Mouse (Mus musculus) urinary bladder, postnatal 25 days (tissue): Measurements from ENCODE around the gene Zfp974.
"Not testable (repeated sequence)": the region's sequence is repeated elsewhere in the genome, so short reads cannot be mapped to it uniquely, and the experiment has no call there.

Experiments
- DNase-seq: peaks from one replicate; pipeline ENCODE4 v3.0.0; 2022; ENCODE audit warnings: low spot score

Gene Zfp974

DNA sequence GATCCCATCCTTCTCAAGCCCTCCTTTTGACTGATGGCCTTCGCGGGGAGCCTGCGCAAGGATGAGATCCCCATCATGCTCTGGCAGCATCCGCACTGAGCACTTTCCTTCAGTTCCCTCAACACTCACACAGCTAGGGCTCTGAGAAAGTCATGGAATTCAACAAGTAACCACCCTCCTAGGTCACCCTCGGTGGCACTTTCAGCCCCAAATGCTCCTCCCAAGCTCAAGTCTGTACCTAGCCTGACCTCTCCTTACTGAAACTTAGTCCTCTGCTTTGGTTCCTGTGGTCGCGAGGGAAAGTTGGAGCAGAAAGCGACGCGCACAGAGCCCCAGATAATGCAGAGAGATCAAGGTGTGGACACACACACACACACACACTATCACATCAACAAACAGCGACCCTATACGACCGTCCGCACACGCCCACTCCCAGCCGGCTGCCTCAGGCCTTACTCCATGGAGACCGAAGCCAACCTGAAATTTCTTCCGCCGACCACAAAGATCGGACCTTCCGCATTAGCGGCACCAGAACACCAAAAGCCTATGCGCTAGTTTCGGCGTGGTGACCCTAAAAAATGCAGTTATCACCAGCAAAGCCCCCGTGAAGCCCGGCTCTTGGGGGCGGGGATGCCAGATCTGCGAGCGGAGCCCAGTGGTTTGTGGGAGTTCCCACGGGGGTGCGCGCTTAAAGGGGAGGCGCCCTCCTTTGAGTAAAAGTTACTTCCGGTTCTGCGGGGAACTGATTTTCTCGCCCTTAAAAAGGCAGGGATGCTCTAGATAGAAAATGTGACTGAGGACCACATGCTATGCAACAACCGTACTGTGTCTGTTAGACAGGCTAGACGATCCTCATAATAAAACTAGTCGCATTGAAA lies at the start of gene Zfp974:
Gene Zfp974, minus strand, starts transcription at position 643 of the 878 bp plus-strand sequence.
- DNase-seq, result peak; percentile 42

DNA sequence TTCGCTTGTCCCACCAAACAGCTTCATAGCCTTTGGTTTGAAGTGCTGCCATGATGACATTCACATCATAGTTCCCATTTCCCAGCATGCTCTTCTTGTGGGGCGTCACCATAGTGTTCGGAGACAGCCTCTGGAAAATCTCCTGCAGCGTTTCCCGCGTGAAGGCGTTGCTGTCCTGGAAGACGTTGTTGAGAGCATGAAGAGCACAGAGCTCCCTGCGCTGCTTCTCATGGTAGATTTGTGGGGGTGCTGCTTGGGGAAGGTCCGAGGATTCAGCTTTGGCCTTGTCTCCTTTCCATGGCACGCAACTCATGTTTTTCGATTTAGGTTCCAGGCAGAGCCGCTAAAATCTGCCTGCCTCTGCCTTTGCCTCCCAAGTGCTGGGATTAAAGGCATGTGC lies 20.2 kb upstream of the Zfp974 start:
- DNase-seq, result not testable (repeated sequence)

- not testable (repeated sequence) for DNase-seq
These were observed 12.6 kb upstream of the Zfp974 start for GRCm38 (mm10) chr7:27941869-27942268.

DNA sequence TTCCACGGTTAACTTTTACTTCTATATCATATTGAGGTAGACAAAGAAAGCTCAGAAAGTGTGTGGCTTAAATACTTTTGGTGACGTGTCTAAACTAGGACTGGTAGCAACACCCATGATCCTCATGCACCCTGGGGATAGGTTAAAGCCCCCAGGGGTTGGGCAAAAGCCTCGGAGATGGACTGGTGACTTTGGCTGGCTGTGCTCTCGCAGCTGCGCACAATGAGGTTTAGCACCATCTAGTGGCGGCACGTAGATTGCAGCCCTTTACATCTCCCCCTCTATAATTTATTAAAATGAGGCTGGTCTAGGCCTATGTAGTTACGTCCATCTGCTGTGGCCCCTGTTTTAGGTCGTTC lies 4.5 kb upstream of the Zfp974 start:
- DNase-seq, result not testable (repeated sequence)

- DNase-seq, result no peak
These were observed 4.0 kb upstream of the Zfp974 start for GRCm38 (mm10) chr7:27933050-27933799.

DNA sequence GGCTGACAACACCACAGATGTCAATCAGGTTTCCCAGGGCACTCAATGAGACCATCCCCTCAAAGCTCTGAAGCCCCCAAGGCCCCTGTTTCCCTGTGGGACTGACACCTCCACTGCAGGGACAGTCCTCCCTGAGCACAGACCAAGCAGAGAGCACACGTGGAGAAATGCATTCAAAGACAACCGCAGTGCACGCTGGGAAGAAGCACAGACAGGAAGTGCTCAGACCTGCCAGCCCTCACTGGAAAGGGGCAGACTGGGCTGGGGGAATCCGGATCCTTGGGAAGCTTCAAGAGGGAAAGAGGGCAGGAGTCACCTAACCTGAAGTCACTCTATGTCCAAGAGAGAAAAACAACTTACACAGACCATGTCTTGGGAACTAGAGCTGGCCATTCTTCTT lies 2.2 kb downstream of the Zfp974 start:
- not testable (repeated sequence) for DNase-seq

DNA sequence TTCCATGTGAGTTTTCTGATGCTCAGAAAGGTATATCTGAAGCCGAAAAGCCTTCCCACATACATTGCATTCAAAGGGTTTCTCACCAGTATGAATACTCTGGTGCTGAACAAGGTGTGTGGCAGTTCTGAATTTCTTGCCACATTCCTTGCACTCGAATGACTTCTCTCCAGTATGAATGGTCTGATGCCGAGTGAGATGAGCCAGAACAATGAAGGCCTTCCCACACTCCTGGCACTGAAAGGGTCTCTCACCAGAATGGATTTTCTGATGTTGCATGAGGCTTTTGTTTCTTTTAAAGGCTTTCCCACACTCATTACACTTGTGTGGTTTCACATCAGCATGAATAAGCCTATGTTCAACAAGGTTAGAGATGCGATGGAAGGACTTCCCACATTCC lies 18.3 kb downstream of the Zfp974 start:
- DNase-seq, result not testable (repeated sequence)

DNA sequence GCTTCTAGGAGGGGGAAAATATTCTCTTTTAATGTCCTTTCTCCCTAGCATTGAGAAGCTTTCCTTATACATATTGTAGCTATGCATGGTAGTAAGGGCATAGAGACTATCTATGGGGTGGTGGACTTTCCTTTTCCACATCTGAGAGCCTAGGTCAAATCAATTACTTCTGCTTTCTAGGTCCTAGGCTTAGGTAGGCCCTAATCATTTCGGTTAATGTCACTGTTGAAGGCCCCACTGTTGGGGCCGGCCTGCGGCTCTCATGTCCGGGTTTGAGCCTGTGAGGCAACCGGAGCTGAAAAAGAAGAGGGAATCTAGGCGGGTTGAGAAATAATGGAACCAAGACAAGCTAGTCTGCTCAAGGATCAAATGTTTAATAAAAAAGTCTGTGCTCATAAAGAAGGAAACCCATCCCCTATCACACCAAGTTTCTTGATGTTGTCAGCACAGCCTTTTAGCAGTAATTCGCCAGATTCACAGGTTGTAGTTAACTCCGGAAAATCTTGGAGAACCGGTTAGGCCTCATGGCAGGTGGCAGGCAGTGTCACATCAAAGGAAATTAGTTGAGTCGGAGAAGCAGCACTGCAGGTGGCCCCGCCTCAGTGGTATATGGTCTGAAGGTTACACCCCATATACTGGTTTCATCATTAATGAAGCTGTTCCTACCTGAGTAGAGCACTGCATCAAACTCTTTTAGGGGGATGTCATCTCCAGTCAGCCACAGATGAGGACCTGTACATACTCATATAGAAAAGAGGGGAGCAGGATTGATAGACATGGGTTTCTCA lies 24.0 kb downstream of the Zfp974 start:
- no peak for DNase-seq

DNA sequence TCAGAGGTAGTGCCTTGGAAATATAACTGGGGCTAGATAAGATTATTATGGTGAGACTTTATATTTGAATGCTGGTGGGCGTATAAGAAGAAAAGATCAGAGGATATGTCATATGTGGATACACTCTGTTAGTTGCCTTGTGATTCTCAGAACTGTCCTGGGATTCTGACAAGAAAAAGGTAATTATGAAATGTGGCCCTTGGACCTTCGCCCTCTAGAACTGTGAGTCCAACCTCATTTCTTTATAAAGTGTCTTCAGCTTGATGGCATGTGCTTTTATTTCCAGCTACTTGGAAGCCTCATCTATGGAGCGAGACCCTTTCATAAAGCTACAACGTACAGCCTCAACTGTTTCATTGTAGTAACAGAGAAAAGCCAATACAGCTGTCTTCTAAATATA lies 28.7 kb downstream of the Zfp974 start:
- no peak for DNase-seq

- no peak for DNase-seq
These were observed 47.5 kb downstream of the Zfp974 start for GRCm38 (mm10) chr7:27881721-27882120.

DNA sequence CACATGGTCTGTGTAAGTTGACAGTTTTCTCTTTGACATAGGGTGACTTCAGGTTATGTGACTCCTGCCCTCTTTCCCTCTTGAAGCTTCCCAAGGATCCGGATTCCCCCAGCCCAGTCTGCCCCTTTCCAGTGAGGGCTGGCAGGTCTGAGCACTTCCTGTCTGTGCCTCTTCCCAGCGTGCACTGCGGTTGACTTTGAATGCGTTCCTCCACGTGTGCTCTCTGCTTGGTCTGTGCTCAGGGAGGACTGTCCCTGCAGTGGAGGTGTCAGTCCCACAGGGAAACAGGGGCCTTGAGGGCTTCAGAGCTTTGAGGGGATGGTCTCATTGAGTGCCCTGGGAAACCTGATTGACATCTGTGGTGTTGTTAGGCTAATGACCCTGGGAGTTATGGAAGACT lies 66.7 kb downstream of the Zfp974 start:
- not testable (repeated sequence) for DNase-seq

- peak; percentile 55 for DNase-seq
These were observed 68.6 kb downstream of the Zfp974 start for GRCm38 (mm10) chr7:27860396-27861235.

DNA sequence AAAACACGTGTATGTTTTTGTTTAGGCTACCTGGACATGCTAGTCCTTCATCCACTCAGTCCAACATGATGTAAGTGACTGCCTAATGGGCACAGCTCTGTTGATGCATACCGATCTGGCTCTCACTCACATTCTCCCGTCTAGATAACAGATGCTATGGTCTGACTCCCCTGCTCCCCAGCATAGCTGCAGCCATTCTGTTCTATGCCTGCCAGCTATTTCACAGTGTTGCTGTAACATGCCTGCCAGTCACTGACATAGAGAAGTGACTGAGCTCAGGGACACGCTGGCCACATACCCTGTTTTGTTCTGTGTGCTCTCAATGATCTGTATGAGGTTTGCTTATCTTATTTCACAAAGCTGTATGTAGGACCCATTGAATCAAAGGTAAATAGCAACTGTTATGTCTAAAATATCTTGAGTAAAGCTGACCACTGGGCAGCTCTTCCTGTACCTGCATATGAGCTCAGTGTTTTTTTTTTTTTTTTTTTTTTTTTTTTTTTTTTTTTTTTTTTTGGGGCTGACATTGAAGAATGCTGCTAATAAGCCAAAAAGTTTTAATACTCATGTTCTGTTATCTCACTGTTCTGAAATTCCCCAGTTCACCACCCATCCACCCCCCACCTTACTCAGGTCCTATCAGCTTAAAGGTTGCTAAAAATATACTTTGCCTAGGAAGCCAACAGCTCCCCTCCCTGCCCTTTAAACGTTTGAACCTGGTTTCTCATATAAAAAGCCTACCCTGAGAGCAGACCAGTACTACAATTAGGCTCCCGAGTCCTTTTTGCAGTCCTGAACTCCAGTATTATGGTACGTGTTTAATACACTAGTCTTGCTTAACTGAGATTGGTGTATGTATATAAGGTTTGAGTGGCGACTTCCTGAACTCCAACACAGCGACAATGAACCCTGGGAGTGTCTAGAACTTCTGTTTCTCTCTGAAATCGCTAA lies 69.7 kb downstream of the Zfp974 start:
- no peak for DNase-seq
